Mouse (Mus musculus): ENCODE data around the gene Sae1.
"Not testable (repeated sequence)": the region's sequence is repeated elsewhere in the genome, so short reads cannot be mapped to it uniquely, and the experiment has no call there.

Sae1 gene

GRCm38 (mm10) chr7:16310521-16311452 lies 76.8 kb downstream of the Sae1 start:
- no peak for TF ChIP-seq GATA4 (IDR thresholded peaks at IDR 0.05; ENCODE audit: insufficient replicate concordance, low read length)

GRCm38 (mm10) chr7:16310020-16310520 lies 77.5 kb downstream of the Sae1 start:
- TF ChIP-seq GATA4 (IDR thresholded peaks at IDR 0.05; ENCODE audit: insufficient replicate concordance, low read length), result no peak; the same call in 1 of the 2 replicates

GRCm38 (mm10) chr7:16309318-16310019 lies 78.1 kb downstream of the Sae1 start:
- TF ChIP-seq GATA4 (IDR thresholded peaks at IDR 0.05; ENCODE audit: insufficient replicate concordance, low read length), result no peak

- TF ChIP-seq GATA4 (IDR thresholded peaks at IDR 0.05; ENCODE audit: insufficient replicate concordance, low read length), result no peak
Measured at GRCm38 (mm10) chr7:16308555-16309317, 78.9 kb downstream of the Sae1 start.

GRCm38 (mm10) chr7:16308093-16308492 lies 79.5 kb downstream of the Sae1 start, which contains the start of gene Bbc3:
Gene Bbc3, plus strand, starts transcription at chr7:16308393.
- not testable (repeated sequence) for TF ChIP-seq GATA4 (IDR thresholded peaks at IDR 0.05; ENCODE audit: insufficient replicate concordance, low read length)

GRCm38 (mm10) chr7:16299419-16300035 lies 88.1 kb downstream of the Sae1 start:
- no peak for TF ChIP-seq GATA4 (IDR thresholded peaks at IDR 0.05; ENCODE audit: insufficient replicate concordance, low read length)

- no peak for TF ChIP-seq GATA4 (IDR thresholded peaks at IDR 0.05; ENCODE audit: insufficient replicate concordance, low read length)
Measured at GRCm38 (mm10) chr7:16298927-16299326, 88.7 kb downstream of the Sae1 start.

- TF ChIP-seq GATA4 (IDR thresholded peaks at IDR 0.05; ENCODE audit: insufficient replicate concordance, low read length), result no peak
Measured at GRCm38 (mm10) chr7:16297616-16298015, 90.0 kb downstream of the Sae1 start.

GRCm38 (mm10) chr7:16296766-16297390 lies 90.7 kb downstream of the Sae1 start:
- TF ChIP-seq GATA4 (IDR thresholded peaks at IDR 0.05; ENCODE audit: insufficient replicate concordance, low read length), result no peak

- TF ChIP-seq GATA4 (IDR thresholded peaks at IDR 0.05; ENCODE audit: insufficient replicate concordance, low read length), result no peak
Measured at GRCm38 (mm10) chr7:16296146-16296545, 91.5 kb downstream of the Sae1 start.

- no peak for TF ChIP-seq GATA4 (IDR thresholded peaks at IDR 0.05; ENCODE audit: insufficient replicate concordance, low read length)
Measured at GRCm38 (mm10) chr7:16295321-16295900, 92.2 kb downstream of the Sae1 start.

- TF ChIP-seq GATA4 (IDR thresholded peaks at IDR 0.05; ENCODE audit: insufficient replicate concordance, low read length), result peak; percentile 100
Measured at GRCm38 (mm10) chr7:16294837-16295236, 92.8 kb downstream of the Sae1 start.

GRCm38 (mm10) chr7:16294346-16294745 lies 93.3 kb downstream of the Sae1 start:
- TF ChIP-seq GATA4 (IDR thresholded peaks at IDR 0.05; ENCODE audit: insufficient replicate concordance, low read length), result no peak

GRCm38 (mm10) chr7:16287791-16288190 lies 99.8 kb downstream of the Sae1 start:
- no peak for TF ChIP-seq GATA4 (IDR thresholded peaks at IDR 0.05; ENCODE audit: insufficient replicate concordance, low read length)

All from liver, adult (tissue).